Mouse (Mus musculus) urinary bladder, adult 18-20 months (tissue): Measurements from ENCODE around the gene Exoc3l4.
A peak's percentile ranks its signal among the peaks of the same experiment; 100 is the strongest.

ENCODE experiments used
- DNase-seq, 2 experiments: peaks; one replicate each; pipeline ENCODE4 v3.0.0; 2022; ENCODE audit warnings: low spot score in 2 of 2, mixed read lengths in 2 of 2

Gene Exoc3l4

DNA sequence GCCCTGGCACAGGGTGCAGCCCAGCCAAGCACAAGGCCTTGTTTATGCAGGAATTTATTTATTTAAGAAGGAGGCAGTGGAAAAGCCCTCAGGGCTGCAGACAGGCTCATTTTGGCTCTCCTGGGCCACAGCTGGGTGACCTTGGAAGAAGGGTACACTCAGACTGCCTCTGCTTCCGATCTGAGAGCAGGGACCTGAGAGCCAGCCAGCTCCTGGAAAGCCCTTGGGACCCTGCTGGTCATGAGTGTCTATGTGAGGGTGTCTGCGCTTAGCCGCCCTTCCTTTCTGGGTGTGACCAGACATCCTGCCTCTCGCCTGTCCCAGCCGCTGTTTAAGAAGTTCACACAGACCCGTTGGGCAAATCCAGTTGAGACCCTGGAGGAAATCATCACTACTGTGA lies 33.5 kb downstream of the Exoc3l4 start:
- DNase-seq = no peak

DNA sequence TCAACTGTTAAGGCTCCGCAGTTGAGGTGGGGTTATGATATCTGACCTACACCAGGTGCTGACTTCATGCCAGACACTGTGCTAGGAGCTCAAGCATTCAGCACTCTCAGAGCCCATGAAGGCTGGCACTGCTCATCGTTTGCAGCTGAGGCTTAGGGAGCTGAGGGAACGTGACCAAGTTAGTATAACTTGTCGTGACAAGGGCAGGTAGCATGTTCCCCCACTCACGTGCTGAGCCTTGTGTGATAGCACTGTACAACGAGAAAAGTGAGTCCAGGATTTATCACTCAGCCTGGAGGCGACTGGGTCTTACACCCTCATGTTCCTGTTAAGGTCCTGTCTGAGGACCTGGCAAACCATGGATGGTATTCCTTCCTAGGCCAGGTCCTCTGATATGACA lies 34.7 kb downstream of the Exoc3l4 start:
- no peak for DNase-seq

DNA sequence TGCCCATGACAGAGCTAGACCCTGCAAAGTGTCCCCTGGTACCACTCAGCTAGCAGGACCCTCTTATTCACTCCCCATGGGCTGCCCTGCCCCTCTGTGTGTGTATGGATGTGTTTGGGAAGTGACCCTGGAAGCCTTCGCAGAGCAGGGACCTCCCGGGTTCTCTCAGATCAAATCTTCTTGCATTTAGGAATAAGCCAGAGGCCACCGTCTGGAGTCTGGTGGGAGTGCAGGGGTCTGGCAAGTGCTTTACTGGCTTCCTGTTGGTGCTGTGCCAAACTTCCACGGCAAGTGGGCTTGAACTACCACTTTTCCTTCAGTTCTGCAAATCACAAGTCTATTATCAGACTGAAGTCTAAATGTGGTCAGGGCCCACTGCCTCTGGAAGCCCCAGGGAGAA lies 37.2 kb downstream of the Exoc3l4 start:
- DNase-seq = no peak

- no peak for DNase-seq
These were observed 37.9 kb downstream of the Exoc3l4 start for GRCm38 (mm10) chr12:111454543-111455280.

DNA sequence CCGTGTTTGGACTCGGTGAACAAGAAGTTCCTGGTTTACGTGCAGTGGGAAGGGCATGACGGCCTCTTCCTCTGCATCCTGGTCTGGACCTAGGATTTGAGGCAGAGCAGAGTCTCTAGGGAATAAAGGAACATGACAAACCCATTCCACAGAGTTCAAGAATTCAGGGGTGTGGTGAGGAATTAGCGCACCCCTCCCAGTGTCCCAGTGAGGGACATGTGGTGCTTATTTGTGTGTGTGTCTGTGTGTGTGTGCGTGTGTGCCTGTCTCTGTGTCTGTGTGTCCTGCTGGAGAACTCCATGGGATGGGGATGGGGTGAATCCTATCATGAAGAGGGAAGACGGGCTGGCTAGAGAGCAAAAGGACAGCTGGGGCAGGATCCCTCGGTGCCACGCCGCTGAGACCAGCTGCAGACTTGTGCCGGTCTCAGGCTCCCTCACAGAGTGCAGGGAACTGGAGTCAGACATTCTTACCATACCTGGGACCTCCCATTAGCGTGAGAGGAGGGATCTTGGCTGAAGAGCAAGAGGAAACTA lies 38.6 kb downstream of the Exoc3l4 start:
- no peak for DNase-seq

DNA sequence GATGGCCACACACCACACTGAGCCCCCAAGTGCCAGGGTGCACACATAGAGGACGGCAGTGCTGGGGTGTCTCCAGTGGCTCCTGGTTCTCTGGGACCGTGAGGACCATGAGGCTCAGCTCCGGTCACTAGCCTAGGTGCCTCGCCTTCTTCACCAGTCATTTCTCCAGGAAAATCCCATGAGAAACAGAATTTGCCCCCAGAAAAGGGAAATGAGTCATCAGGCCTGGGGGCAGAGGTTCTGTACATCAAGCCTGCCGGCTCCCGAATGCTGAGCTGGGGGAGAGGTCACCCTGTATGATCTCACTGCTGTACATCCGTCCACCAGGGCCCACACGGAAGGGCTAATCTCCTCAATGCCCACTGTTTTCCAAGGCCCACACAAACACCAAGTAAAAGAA lies 39.0 kb downstream of the Exoc3l4 start:
- no peak for DNase-seq

- no peak for DNase-seq
These were observed 40.9 kb downstream of the Exoc3l4 start for GRCm38 (mm10) chr12:111457742-111458141.

DNA sequence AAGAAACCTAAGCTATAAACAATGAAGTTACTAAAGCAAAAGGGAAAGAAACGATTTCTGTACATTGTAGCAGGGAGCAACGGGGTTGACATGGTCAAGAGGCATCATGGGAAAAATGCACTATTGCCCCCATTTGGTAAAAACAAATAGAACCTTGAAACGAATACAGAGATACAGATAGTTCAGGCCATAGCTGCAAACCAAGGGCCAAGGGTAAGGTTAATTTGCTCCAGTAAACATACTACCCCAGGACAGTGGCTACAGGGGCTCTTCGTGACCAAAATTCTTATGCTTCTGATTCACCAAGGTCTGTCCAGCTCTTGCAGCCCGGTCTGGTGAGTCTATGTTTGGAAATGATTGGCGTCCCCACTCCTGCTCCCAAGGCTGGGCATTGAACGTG lies 46.8 kb downstream of the Exoc3l4 start:
- DNase-seq = no peak

GRCm38 (mm10) chr12:111466369-111466768 lies 49.6 kb downstream of the Exoc3l4 start:
- DNase-seq = no peak

GRCm38 (mm10) chr12:111468206-111468605 lies 51.4 kb downstream of the Exoc3l4 start:
- DNase-seq = no peak

DNA sequence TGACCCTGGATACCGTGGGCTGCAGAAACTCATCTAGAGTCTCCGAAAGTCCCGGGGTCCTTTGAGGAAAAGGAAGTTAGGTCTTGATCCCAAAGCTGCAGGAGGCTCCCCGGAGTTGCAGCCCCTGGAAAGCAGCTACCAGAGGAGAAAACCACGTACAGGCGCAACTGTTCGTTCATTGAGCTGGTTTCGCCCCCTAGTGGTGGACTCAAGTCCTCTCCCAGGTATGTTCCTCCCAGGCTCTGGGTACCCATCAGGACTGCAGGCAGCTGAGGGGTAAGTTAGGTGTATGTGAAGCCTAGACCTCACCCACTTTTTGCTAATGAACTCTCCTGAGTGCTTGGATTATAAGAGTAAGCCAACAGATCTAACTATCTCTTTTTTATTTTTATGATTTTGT lies 52.7 kb downstream of the Exoc3l4 start:
- DNase-seq = no peak

GRCm38 (mm10) chr12:111471119-111471518 lies 54.3 kb downstream of the Exoc3l4 start:
- DNase-seq = no peak

GRCm38 (mm10) chr12:111471721-111472120 lies 54.9 kb downstream of the Exoc3l4 start:
- no peak for DNase-seq

GRCm38 (mm10) chr12:111472886-111473285 lies 56.1 kb downstream of the Exoc3l4 start:
- DNase-seq = no peak

DNA sequence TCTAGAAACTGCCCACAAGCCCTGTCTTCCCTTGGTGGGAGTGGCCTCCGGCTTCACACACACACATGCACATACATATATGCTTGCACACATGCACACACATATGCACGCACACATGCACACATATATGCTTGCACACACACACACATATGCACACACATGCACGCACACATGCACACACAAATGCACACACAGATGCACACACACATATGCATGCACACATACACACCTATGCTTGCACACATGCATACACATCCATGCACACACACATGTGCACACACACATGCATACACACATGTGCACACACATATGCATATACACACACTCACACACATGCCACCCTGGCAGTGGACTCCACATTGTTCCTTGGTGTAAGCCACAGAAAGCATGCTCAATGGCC lies 57.6 kb downstream of the Exoc3l4 start:
- no peak for DNase-seq

DNA sequence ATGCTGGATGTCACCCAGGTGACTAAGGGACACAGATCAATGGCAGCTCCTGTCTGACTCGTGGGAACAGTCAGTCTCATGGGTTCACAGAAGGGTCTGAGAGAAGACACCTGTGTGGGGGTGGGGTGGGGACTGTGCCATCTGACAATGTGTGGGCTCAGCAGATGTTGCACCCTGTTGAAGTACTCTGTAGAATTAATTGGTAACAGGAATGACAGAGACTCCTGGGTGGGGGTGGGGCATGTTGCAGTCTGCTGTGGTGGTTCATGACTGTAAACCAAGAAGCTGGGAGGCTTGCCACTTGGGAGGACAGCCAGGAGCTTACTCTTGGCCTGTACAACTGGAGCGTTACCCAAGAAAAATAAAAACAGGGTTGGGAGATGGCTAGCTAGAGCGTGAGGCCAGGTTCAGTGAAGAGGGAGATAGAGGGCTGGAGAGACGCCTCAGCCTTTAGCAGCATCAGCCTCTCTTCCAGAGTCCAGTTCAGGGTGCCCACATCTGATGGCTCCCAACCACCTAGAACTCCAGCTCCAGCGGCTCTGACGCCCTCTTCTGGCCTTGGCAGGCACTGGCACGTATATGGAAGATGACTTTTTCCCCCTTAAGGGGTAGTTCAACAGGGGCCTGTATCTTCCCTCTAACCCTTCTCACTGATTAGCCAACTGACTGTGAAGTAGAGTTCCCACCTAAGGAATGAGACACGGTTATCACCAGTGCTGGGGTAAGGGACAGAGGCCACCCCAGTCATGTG lies 58.3 kb downstream of the Exoc3l4 start:
- DNase-seq = peak in 1 of 2 experiments; percentile 70

DNA sequence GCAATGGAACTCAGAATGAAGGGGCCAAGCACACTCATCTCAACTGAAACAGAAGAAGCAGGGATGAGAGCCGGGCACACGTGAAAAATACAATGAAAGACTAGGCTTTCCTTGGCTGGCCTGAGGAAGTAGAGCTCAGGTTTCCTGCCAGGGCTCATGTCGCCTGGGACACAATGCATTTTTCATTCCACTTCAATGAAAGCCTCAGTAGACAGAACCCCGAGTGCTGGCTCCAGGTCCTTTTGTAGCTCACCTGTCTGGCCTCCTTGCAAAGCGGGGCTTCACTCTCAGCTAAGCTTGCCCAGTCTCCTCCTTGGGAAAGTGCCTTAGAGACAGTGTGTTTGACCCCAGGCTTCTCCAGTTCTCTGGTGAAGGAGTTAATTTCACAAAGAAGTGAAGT lies 62.1 kb downstream of the Exoc3l4 start:
- DNase-seq = no peak

DNA sequence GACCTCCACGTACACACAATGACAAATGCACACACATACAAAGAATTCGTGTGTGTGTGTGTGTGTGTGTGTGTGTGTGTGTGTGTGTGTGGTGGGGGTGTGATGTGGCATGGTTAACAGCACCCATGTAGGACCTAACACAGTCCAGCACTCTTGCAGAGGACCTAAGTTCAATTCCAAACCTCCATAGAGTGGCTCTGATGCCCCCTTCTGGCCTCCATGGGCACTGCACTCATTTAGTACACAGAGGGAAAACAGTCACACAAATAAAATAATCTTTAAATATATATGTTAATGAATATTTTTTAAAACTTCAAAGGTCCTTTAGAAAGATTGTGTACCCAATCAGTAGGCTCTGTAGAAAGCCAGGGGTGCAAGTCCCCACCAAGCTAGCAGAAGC lies 63.1 kb downstream of the Exoc3l4 start:
- DNase-seq = no peak
